Mouse (Mus musculus): ENCODE results near the gene Atad5. TPM values are rescaled to one million over a fixed set of nuclear protein-coding genes. Genes with fewer than 3 reads are reported as not detected.
"Not testable (repeated sequence)": the region's sequence is repeated elsewhere in the genome, so short reads cannot be mapped to it uniquely, and the experiment has no call there.

Gene Atad5
- polyA plus RNA-seq, 2 experiments from 2014 or later: 4.1 to 4.3 TPM

- no peak for ATAC-seq
These were observed 7.3 kb upstream of the Atad5 start for GRCm38 (mm10) chr11:80081786-80082319.

GRCm38 (mm10) chr11:80085356-80086055, 3.7 kb upstream of the Atad5 start:
- ATAC-seq: no peak

DNA sequence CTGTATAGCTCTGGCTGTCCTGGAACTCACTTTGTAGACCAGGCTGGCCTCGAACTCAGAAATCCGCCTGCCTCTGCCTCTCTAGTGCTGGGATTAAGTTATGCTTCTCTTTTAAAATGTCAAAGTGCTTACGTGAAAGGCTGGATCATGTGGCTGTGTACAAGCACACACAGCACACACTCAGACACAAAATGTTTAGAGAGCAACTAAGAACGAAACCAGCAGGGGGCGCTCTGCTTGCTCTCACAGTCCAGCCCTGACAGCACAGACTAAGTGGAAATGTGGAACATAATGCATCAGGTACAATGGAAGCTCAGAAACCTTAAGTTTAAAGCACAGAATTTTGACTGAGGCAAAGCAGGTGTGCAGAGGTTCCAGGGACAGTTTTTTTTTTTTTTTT, 2.4 kb upstream of the Atad5 start:
- peak; percentile 74 for ATAC-seq

DNA sequence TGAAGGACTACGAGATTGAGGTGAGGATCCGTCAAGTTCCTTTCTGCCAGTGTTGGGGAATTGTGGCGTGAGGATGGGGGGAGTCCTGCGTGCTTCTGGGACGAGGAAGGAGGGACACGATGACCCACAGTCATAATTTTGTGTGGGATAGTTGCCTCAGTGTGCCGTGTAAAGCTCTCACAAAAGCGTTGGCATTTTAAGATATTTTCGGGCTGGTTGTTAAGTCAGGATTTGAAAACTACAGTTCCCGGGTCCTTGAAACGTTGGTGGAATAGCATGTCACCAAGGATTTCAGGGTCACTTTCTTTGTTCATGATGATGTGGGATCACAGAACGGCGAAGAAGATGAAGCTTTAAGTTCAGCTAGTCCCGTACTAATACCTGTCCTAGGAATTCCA, 616 bp downstream of the Atad5 start:
- no peak for ATAC-seq

GRCm38 (mm10) chr11:80090555-80091164, 1.5 kb downstream of the Atad5 start:
- ATAC-seq: no peak

- no peak for ATAC-seq
These were observed 9.3 kb downstream of the Atad5 start for GRCm38 (mm10) chr11:80098444-80099056.

DNA sequence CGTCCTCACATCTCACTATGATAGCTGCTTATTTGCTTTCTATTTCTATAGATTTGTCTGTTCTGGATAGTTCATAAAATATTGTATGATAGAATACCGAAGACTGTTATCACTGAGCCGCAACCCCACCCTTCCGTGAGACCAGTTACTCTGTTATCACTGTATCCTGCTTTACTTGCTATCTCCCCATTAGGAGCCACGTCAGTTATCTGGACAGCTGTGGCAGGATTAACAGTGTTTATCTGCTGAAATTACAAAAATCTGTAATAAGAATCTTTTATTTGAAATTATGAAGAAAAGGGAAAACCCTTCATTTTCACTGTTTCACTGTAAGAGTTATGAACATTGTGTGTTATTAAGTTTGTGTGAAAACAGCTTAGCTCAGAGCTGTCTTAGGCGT, 12.1 kb downstream of the Atad5 start:
- no peak for ATAC-seq

GRCm38 (mm10) chr11:80104407-80104806, 15.2 kb downstream of the Atad5 start:
- ATAC-seq: no peak

DNA sequence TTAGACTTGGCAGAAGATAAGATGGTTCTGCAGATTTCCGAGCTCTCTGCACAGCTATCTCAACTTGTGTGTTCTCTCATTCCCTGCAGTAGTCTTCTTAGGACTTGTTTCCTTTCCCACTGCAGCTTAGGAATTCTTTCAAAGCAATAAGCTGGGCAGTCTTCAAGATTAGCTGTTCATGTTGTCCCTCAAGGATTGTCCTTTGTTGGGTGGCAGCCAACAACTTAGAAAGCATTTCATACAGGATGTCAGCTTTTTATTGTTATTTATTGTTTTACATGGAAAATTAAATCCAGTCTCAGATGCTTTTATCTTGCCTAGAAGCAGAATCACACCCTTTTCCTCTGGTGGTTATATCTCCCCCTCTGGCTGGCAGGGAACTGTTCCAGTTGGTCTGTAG, 27.2 kb downstream of the Atad5 start:
- no peak for ATAC-seq

GRCm38 (mm10) chr11:80132050-80132449, 42.9 kb downstream of the Atad5 start:
- no peak for ATAC-seq

- no peak for ATAC-seq
These were observed 45.5 kb downstream of the Atad5 start for GRCm38 (mm10) chr11:80134744-80135143.

DNA sequence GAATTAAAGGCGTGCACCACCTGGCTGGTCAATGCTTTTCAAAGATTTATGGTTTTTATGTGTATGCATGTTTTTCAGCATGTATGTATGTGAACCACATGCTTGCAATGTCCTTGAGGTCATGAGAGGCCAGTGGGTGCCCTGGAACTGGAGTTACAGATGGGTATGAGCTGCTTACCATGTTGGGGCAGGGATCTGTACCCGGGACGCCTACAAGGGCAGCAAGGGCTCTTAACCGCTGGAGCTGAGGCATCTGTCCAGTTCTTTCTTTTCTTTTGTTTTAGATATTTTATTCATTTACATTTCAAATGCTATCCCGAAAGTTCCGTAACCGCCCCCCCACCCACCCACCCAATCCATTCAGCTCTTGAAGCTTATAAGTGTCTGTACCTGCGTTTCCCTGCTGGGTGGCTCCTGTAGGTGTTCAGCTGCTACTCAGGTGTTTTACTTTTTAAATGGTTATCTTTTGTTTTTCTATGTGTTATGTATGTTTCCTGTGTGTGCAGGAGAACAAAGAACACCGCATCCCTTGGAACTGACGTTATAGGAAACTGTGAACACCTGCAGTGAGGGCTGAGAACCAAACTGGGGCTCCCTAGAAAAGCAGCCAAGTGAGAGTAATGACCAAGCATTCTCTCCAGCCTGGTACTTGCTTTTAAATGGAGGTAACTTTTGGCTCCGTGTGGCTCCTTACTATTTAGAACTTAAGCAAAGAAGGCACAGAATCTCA, 46.9 kb downstream of the Atad5 start:
- ATAC-seq: no peak

DNA sequence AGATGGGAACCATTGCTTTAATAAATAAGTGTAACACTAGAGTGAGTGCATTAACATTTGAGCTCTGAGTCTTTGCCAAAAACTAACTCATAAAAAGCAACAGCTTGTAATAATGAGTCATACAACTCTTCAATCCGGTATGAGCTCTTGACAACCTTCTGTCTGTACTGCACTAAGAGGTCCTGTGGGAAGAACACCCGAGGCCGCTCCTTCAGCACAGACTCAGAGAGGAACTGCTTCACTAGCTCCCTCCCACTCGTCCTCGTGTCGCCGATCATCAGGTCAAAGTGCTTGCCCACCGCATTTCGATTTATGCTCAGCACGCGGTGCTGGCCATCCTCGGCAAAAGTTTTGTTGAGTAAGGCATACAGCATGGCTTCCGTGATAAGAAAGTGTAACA, 47.6 kb downstream of the Atad5 start:
- no peak for ATAC-seq

DNA sequence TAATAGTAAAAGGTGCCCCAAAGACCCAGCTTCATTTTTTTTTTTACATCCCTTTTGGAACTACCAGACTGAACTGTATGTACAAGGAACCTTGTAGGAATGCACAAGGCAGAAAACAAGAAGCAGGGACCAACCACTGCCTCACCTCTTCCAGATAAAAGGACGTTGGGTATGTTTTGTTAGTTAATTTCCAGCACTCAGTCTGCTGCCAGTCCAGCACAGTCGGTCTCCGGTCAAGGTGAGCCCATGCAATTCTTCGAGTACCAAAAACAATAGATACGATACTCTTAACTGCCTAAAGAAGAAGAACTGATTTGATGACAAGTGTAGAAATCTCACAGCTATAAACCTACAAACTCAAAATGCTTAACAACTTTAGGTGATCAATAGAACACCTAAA, 48.6 kb downstream of the Atad5 start:
- no peak for ATAC-seq

DNA sequence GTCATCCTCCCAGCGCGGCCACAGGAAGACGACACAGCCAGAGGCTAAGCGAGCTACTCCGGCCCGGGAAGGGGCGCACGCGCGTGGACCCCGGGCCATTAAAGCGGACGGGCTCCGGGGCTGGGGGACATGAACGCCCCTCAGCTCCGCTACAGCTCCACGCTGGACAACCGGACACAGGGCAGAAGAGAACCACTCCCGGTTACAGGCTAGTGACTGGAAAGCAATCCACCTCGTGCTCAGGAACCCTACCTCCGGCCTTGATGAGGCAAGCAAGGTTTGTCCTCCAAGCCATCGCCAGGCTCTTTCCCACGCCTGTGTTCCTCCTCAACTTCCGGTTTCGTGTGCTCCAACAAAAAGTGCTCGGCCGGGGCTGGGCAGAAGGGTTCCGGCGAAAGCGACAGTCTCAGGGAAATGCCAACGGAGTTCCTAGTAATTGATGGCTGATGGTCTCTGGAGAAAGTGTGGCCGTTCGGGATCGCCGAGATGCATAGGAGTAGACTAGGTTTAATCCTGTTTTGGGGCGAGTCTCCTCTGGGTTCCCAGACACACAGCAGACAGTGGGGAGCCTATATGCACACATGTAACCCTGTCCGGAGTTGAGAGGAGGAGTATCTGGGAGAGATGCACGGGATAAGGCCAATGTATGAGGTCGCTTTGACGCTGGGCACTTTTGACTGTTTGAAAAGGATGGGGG, 52.8 kb downstream of the Atad5 start, which contains the start of gene Tefm:
TSS of gene Tefm (minus strand) at position 351 of the 697 bp plus-strand sequence.
- peak; percentile 80 for ATAC-seq

DNA sequence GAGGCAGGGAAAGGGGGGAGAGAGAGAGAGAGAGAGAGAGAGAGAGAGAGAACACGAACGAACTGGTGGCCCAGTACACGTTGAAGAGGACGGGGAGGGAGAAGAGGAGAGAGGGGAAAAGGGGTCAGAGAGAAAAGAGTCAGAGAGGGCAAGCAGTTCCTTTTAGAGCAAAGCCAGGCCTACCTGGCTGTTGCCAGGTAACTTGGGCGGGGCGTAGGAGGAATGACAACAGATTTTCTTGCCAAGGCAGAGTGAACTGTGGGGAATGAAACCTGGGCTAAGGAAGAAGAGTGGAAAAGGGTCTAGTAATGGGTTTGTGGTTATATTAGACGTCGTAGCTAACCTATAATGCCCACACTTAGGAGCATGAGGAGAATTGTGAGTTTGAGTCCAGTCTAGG, 53.7 kb downstream of the Atad5 start:
- no peak for ATAC-seq

DNA sequence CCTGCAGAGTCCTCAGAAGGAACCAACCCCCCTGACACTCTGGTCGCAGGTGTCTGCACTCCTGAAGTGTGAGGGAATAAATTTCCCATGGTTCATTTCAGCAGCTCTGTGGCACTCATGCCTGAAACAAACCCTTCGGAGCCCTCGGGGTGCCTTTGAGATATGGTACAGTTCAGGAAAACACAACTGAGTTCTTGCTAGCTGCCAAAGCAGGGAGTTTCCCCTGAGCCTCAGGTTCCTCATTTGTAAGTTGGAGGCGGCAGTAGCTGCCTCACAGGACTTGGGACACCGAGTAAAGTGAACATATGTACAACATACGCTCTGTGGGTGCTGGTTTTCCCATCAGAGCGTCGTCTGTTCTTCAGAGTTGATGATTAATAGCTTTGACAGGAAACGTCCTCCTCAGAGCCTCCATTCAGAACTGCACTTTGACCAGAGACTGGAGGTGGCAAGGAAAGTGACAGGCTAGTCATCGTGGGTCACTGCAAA, 56.6 kb downstream of the Atad5 start:
- no peak for ATAC-seq

DNA sequence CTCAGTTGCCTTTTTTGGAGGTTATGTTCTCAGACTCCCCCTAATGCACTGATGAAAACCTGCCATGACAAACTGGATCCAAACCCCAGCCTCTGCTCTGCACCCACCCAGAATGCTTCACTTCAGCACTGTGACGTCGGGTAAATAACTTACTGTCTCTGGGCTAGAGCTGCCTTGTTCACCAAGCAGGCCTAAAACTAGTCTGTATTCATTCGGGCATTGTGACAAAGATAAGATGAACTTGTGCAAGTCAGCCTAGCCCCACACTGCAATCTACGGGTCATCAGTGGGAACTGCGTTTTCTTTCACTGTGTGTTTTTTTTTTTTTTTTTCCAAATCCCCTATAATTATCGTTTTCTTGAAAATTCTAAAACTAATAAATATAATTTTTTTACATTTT, 58.5 kb downstream of the Atad5 start:
- no peak for ATAC-seq

GRCm38 (mm10) chr11:80148313-80148712, 59.1 kb downstream of the Atad5 start:
- ATAC-seq: no peak

DNA sequence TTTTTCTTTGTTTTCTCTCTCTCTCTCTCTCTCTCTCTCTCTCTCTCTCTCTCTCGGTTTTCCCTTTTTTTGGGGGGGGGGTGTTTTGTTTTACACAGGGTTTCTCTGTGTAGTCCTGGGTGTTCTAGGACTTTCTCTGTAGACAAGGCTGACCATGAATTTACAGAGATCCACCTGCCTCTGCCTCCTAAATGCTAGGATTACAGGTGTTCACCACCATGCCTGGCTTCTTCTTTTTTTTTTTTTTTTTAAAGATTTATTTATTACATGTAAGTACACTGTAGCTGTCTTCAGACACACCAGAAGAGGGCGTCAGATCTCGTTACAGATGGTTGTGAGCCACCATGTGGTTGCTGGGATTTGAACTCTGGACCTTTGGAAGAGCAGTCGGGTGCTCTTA, 59.8 kb downstream of the Atad5 start:
- ATAC-seq: not testable (repeated sequence)

GRCm38 (mm10) chr11:80149412-80150023, 60.3 kb downstream of the Atad5 start:
- no peak for ATAC-seq

GRCm38 (mm10) chr11:80150566-80150965, 61.4 kb downstream of the Atad5 start:
- no peak for ATAC-seq
